Mouse (Mus musculus): ENCODE results near the gene Olfr148. TPM values are rescaled to one million over a fixed set of nuclear protein-coding genes. Genes with fewer than 3 reads are reported as not detected.

The Olfr148 gene
- total and polyA plus RNA-seq, 3 experiments: not detected

GRCm38 (mm10) chr9:39621073-39621472, 10.6 kb downstream of the Olfr148 start, which contains the start of gene Olfr960:
Olfr960 (plus strand) TSS chr9:39621373.
- H3K9me3 ChIP-seq (replicated peaks; ENCODE audit: low read length): no peaks in the 10 kb centered on the region
- TF ChIP-seq POLR2AphosphoS2 (IDR thresholded peaks at IDR 0.05; ENCODE audit: low read depth, low read length) (no peak), EP300 (IDR thresholded peaks at IDR 0.05; ENCODE audit: low read length) (no peak), ZNF384 (IDR thresholded peaks at IDR 0.05; ENCODE audit: low read depth, low read length) (no peak), JUND (conservative IDR thresholded peaks at IDR 0.05; ENCODE audit: low read depth, low read length) (no peak), RCOR1 (conservative IDR thresholded peaks at IDR 0.05; ENCODE audit: low read depth, low read length) (no peak), PAX5 (IDR thresholded peaks at IDR 0.05; ENCODE audit: low read length) (no peak), HCFC1 (IDR thresholded peaks at IDR 0.05; ENCODE audit: low read depth, low read length) (no peak), SIN3A (IDR thresholded peaks at IDR 0.05; ENCODE audit: low read length) (no peak)
- in situ Hi-C loops (cut with MboI; ENCODE audit: low pct_ligation_motif_present, low pct_unique_long_range_greater_than_20kb, low sequenced_read_pairs) (no loop called here), dilution Hi-C loops (cut with MboI; ENCODE audit: extremely low pct_ligation_motif_present, extremely low pct_unique_long_range_greater_than_20kb, low sequenced_read_pairs) (no loop called here)
- no peaks in the 10 kb centered on the region for H3K4me1 ChIP-seq (ENCODE audit: control insufficient read depth in 1 of 2, insufficient read depth in 2 of 2)
- no peak within 1 kb of the TSS for H3K4me3 ChIP-seq (replicated peaks in 1 of 3; ENCODE audit: low read depth in 2 of 3, low read length in 2 of 3, poor library complexity in 1 of 3)
- no peaks in the 10 kb centered on the region for H3K27me3 ChIP-seq (replicated peaks)
- no peak within 1 kb of the TSS for H3K4me2 ChIP-seq (ENCODE audit: insufficient read depth, low read depth, poor library complexity, severe bottlenecking)
- no peak within 1 kb of the TSS for H3K9ac ChIP-seq (ENCODE audit: insufficient read depth, low read depth)
- no peaks in the 10 kb centered on the region for H3K79me2 ChIP-seq (replicated peaks; ENCODE audit: control insufficient read depth, extremely low read depth, insufficient read depth, poor library complexity, severe bottlenecking)
- DNase-seq (ENCODE audit: extremely low read depth): no peak
- no peak within 1 kb of the TSS for H3K27ac ChIP-seq (ENCODE audit: insufficient read depth, low read depth)
- no peaks in the 10 kb centered on the region for H3K36me3 ChIP-seq (replicated peaks in 1 of 2; ENCODE audit: control insufficient read depth in 1 of 2, insufficient read depth in 1 of 2, low read length in 1 of 2)

GRCm38 (mm10) chr9:39623783-39624182, 13.3 kb downstream of the Olfr148 start:
- H3K27ac ChIP-seq (ENCODE audit: insufficient read depth, low read depth): no peak overlapping the region
- H3K4me1 ChIP-seq (ENCODE audit: control insufficient read depth in 1 of 2, insufficient read depth in 2 of 2): peaks cover 0 to 4% of the 10 kb centered on the region in 2 experiments; a peak in 2 of 4 replicates
- no peaks in the 10 kb centered on the region for H3K36me3 ChIP-seq (replicated peaks in 1 of 2; ENCODE audit: control insufficient read depth in 1 of 2, insufficient read depth in 1 of 2, low read length in 1 of 2)
- no peaks in the 10 kb centered on the region for H3K9me3 ChIP-seq (replicated peaks; ENCODE audit: low read length)
- TF ChIP-seq ZMIZ1 (IDR thresholded peaks at IDR 0.05; ENCODE audit: low read depth, low read length) (no peak), POLR2A (IDR thresholded peaks at IDR 0.05; ENCODE audit: low read depth, low read length) (no peak), POLR2AphosphoS2 (IDR thresholded peaks at IDR 0.05; ENCODE audit: low read depth, low read length) (no peak), USF2 (conservative IDR thresholded peaks at IDR 0.05; ENCODE audit: low read depth, low read length) (no peak), RAD21 (IDR thresholded peaks at IDR 0.05; ENCODE audit: low read depth, low read length) (no peak), ETS1 (conservative IDR thresholded peaks at IDR 0.05; ENCODE audit: low read depth, low read length) (no peak), MYC (IDR thresholded peaks at IDR 0.05; ENCODE audit: low read depth, low read length) (no peak), PAX5 (IDR thresholded peaks at IDR 0.05; ENCODE audit: low read length) (no peak), RCOR1 (conservative IDR thresholded peaks at IDR 0.05; ENCODE audit: low read depth, low read length) (no peak), CHD1 (IDR thresholded peaks at IDR 0.05; ENCODE audit: low read depth, low read length) (no peak), ZKSCAN1 (IDR thresholded peaks at IDR 0.05; ENCODE audit: borderline replicate concordance, low read depth, low read length) (no peak), MXI1 (IDR thresholded peaks at IDR 0.05; ENCODE audit: low read depth, low read length) (no peak), TBP (conservative IDR thresholded peaks at IDR 0.05; ENCODE audit: low read depth, low read length) (no peak)
- no peaks in the 10 kb centered on the region for H3K79me2 ChIP-seq (replicated peaks; ENCODE audit: control insufficient read depth, extremely low read depth, insufficient read depth, poor library complexity, severe bottlenecking)
- H3K27me3 ChIP-seq (replicated peaks): no peaks in the 10 kb centered on the region
- H3K4me3 ChIP-seq (replicated peaks in 1 of 3; ENCODE audit: low read depth in 2 of 3, low read length in 2 of 3, poor library complexity in 1 of 3): no peak overlapping the region
- in situ Hi-C loops (cut with MboI; ENCODE audit: low pct_ligation_motif_present, low pct_unique_long_range_greater_than_20kb, low sequenced_read_pairs): no loop called here
- no peak overlapping the region for H3K9ac ChIP-seq (ENCODE audit: insufficient read depth, low read depth)
- dilution Hi-C loops (cut with MboI; ENCODE audit: extremely low pct_ligation_motif_present, extremely low pct_unique_long_range_greater_than_20kb, low sequenced_read_pairs): no loop called here
- no peak for DNase-seq (ENCODE audit: extremely low read depth)
- no peak overlapping the region for H3K4me2 ChIP-seq (ENCODE audit: insufficient read depth, low read depth, poor library complexity, severe bottlenecking)

All from CH12.LX (cell line).